Mouse (Mus musculus) brain, embryonic 18.5 days (tissue): ENCODE results near the gene Lca5l.
A peak's percentile ranks its signal among the peaks of the same experiment; 100 is the strongest.
"Not testable (repeated sequence)": the region's sequence is repeated elsewhere in the genome, so short reads cannot be mapped to it uniquely, and the experiment has no call there.

Source experiments
- DNase-seq: peaks from one replicate; pipeline ENCODE4 v3.0.0-alpha.2; 2012; ENCODE audit warnings: low read depth, low spot score

The Lca5l gene

GRCm38 (mm10) chr16:96168837-96169236 lies 23.2 kb downstream of the Lca5l start:
- no peak for DNase-seq

DNA sequence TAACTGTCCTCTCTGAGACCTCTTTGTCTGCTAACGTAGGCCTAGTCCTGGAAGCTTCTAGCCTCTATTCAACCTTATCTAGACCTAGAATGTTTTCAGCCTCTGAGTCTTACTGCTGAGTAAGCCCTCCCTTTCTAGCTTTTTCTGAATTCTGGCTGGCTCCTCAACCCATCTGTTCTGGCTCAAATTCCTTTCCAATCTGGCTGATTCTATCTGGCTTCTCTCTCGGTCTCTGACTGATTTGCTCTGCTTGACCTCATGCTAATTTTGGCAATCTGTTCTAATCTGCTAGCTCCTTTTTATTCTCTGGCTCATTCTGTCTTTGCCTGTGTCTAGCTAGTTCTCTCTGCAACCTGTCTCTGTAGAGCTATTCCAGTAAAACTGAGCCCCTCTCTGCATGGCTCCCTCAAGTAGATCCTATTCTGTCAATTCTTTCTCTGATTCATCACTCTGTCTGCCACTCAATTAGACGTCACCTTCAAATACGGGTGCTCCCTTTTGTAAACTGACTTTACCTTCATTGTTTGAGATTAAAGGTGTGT lies 26.3 kb downstream of the Lca5l start:
- DNase-seq, result no peak

GRCm38 (mm10) chr16:96161336-96161735 lies 30.7 kb downstream of the Lca5l start:
- no peak for DNase-seq

DNA sequence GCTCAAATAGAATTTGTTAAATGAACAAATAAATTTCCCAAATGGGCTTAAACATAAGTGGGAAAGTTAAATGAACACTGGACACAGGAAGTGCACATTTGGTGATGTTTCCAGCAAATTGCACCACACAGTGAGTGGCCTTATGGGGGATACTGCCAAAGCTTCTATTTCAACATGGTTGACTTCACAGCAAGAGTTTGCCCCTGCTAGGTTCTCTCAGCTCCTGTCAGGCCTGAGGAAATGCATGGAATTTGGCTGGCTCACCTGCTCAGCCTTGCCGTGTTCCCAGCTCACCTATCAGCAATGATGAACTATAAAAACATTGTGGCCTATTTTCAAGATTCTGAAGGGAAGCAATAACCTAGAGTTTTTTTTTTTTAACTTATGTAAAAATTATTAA lies 31.1 kb downstream of the Lca5l start:
- no peak for DNase-seq

GRCm38 (mm10) chr16:96159794-96160346 lies 32.2 kb downstream of the Lca5l start:
- DNase-seq, result no peak

- no peak for DNase-seq
Measured at GRCm38 (mm10) chr16:96159091-96159731, 32.9 kb downstream of the Lca5l start.

- no peak for DNase-seq
Measured at GRCm38 (mm10) chr16:96158511-96159080, 33.5 kb downstream of the Lca5l start.

- DNase-seq, result no peak
Measured at GRCm38 (mm10) chr16:96157171-96157570, 34.9 kb downstream of the Lca5l start.

DNA sequence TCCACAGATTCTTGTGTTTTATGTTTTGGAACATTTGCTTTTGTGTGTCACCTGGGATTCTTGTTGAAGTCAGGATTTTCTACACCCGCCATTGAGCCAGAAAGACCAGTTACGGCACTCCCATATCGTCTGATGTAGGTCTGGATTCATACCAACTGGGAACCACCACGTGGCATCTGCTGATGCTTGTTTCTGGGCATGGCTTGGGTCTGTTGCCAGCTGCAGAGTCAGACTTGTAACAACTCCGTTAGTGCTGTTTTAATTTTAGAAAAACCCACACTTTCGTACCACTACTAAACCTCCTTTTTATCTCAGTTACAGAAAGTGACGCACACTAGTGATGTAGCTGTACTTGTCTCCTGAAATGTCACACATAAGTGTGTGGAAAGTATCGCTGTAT lies 36.1 kb downstream of the Lca5l start:
- no peak for DNase-seq

DNA sequence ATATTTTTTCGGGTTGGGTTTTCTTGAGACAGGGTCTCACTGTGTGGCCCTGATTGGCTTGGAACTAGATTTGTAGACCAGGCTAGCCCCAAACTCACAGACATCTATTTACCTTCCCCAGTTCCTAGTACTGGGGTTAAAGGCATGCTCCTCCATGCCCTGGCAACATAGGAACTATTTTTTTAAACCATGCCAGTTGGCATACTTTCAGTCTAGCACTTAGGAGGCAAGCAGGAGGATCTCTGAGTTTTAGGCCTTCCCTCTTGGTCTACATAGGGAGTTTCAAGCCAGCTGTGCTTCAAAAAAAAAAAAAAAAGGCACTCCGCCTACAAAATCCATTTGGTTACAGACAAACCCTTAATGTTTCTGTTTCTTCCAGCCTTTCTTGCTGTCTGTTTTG lies 37.6 kb downstream of the Lca5l start:
- DNase-seq, result no peak

DNA sequence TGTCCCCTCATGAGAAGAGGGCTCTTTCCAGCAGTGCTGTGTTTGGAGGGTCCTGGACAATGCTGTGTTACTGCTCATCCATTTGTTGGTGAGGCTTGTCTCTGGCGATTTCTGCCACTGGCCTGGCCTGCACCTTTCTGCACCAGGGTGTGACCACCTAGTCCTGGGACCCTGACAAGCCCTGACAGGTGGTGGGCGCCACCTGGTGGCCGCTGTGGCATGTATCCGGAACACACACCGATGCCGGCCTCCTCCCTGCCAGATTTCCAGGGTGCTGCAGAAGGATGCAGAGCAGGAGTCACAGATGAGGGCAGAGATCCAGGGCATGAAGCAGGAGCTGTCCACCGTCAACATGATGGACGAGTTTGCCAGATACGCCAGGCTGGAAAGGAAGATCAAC lies 40.5 kb downstream of the Lca5l start:
- DNase-seq, result no peak

GRCm38 (mm10) chr16:96150995-96151394 lies 41.1 kb downstream of the Lca5l start:
- no peak for DNase-seq

DNA sequence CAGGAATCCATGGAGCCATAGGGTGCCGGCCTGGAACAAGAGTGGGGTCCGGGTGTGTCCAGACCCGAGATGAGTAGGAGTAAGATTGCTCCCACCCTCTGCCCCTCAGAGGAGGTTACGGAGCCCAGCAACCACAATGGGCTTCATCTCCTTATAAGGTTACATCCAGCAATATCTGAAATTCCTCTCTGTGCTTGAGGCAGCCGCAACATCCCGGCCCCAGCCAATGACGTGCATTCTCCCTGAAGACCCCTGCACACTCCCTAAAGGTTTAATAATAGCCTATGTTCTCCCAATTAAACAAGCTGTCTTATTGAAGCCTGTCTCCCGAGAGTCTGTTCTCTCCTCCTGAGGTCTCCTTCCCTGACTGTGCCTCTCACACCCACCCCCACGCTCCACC lies 42.8 kb downstream of the Lca5l start:
- DNase-seq, result no peak

DNA sequence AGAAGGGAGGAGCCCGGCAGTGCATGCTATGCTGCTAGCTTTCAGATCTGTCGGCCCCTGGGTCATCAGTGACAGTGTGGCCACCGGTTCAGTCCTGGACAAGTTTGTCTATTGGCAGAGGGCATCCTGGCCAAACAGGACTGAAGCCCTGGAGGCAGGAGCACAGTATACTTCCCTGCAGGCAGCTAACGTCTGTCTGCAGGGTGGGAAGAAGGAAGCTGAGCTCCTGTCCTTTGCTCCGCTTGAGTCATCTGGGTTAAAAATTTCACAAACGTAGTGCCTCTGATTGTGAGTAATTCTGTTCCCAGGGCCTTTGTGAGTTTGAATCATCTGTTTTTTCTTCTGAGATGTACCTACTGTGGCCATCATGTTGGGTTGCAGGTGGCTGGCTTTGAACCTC lies 43.2 kb downstream of the Lca5l start:
- no peak for DNase-seq

- no peak for DNase-seq
Measured at GRCm38 (mm10) chr16:96145814-96146213, 46.3 kb downstream of the Lca5l start.

DNA sequence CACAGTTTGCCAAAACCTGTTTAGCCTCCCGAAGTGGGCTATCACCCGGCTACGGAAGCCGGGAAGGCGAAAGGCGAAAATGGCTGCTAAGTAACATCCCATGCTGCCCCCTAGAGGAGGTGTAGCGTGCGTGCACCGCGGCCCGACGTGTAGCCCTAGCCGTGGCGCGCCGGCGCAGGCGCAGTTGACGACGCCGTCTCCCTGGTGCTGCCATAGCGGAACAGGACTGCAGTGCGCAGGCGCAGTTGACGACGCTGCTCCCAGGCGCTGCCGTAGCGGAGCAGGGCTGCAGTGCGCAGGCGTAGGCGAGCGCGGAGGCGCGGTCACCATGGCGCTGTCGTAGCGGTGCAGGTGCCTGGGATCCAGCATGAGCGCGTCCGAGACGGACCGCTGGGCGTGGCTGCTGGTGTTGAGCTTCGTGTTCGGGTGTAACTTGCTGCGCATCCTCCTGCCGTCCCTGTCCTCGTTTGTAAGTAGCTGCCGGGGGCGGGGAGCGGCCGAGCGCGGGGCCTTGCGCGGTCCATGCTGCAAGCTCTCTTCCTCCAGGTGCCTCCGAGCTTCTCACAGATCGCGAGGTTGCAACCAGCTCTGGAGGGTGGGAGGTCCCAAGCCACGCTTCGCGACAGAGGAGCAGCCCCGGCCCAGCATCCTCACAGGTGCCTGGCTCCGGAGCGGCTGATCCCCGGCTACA lies 46.8 kb downstream of the Lca5l start, which contains the start of gene Wrb:
Gene Wrb, plus strand, starts transcription at position 298 of the 691 bp plus-strand sequence.
- peak; percentile 99 for DNase-seq

GRCm38 (mm10) chr16:96144748-96145109 lies 47.3 kb downstream of the Lca5l start:
- not testable (repeated sequence) for DNase-seq

DNA sequence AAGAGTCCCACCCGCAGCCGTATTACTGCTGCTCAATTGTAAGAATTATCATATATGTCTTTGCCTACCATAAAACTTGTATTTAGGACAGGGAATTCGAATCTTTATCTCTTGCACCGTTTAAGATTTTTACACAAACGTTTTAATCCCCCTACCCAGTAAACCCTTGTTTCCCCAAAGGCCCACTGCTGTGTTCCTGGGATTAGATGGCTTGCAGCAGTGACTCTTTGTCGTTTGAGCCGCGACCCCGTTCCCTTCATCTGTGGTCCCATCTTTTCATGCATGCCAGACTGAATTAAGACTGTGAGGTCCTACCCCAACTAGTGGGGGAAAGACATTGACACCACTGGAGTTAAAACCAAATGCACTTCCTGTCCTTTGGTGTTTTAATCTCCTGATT lies 63.6 kb downstream of the Lca5l start:
- no peak for DNase-seq

GRCm38 (mm10) chr16:96127657-96128344 lies 64.3 kb downstream of the Lca5l start, which contains the start of gene Hmgn1:
TSS of gene Hmgn1 (minus strand) at chr16:96127729.
- DNase-seq, result peak; percentile 95

DNA sequence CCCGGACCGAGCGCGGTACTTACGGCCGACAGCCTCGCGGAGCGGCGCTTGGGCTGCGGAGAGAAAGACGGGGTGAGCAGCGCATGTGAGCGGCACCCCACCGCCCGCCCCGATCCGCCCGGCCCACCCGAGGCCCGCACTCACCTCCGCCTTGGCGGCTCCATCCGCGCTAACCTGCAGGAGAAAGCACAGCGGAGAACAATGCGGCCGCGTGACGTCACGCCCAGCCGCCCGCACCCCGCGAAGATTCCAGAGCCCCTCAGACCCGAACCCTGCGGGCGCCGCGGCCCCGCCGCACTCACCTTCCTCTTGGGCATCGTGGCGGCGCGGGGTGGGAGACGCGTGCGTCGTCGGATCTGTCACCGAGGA lies 64.8 kb downstream of the Lca5l start:
- peak; percentile 57 for DNase-seq

DNA sequence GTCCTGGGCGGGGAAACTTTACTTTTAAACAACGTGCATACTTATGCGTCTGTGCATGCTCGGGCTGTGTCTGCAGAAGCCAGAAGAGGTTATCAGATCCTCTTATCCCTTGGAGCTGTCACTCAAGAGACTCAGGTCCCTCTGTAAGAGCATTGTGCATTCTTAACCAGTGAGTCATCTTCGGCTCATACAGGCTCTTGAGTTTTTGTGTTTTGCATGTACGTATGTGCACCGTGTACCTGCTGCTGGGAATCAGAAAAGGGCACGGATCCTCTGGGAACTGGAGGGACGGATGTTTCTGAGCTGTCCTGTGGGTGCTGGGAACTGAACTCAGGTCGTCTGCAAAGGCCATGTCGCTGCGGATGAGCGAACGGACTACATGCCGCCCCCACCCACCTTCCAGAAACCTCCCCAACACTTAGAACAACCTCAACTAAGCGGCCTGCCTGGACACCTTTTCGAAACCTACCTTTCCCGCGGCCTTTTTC lies 65.3 kb downstream of the Lca5l start:
- DNase-seq, result no peak
